Mouse (Mus musculus): Measurements from ENCODE around the gene Ccdc188.
"Not testable (repeated sequence)": the region's sequence is repeated elsewhere in the genome, so short reads cannot be mapped to it uniquely, and the experiment has no call there.

Ccdc188 gene

DNA sequence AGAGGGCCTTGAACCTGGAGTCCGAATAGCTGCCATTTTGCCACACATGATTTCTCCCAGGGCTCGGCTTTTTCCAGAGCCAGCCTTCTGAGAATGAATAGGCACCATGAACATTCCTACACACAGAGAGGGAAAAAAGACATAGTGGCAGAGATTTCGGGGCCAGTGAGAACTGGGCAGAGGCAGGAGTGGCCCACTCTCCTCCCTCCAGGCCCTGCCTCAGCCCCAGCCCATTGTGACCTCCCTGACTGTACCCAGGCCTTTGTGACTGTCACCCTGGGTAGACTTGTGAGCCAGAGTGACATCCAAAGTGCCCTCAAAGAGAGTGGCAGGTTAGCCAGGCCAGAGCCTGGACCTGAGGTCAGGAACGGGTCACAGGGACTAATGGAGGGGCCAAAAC is at the start of gene Ccdc188:
Gene Ccdc188, plus strand, starts transcription at position 301 of the 400 bp plus-strand sequence.
- no peak for DNase-seq (ENCODE audit: extremely low spot score)

DNA sequence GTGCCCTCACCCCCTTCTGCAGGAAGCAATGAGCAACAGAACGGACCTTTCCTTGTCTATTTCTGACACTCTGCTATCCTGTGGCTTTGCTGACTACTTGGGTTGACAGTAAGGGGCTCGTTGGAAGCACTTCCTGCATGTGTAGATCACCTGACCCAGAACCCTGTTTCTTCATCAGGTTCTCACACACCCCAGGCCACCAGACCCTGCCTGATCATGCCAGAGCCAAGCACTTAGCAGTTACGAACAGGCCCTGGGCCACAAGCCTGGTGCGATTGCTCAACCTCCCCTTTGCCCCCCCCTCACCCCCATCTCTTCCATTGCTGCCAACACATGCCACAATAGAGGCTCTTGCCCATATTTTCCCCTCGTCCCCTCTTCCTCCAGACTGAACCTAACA is 48.5 kb upstream of the Ccdc188 start:
- no peak for DNase-seq (ENCODE audit: extremely low spot score)

GRCm38 (mm10) chr16:18169776-18170175 is 47.9 kb upstream of the Ccdc188 start:
- DNase-seq (ENCODE audit: extremely low spot score): no peak

DNA sequence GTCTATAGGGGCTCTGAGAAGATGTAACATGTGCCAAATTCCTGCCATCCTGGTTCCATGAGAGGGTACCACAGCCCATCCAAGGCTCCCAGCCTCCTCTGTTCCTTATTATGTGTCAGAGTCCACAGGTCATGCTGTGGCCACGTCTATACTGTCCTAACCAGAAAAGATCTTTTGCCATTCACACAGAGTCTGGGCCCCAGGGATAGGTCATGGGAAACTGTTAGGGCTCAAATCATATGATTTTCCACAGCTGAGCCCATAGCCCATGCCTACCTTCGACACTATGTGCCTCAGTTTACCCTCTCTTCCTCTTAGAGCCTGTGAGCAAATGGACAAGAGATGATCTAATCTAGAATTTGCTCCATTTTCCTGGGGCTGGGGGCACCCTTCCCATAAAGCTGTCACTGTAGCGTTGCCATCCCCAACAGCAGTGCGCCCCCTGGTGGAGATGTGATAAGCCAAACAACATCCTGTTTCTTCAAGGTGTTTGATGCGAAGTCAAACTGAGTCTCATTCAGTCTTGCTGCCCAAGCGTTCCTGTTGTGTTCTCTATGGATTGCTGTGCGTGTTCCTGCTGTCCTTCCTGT is 45.3 kb upstream of the Ccdc188 start:
- peak; percentile 70 for DNase-seq (ENCODE audit: extremely low spot score)

- DNase-seq (ENCODE audit: extremely low spot score): no peak
Measured at GRCm38 (mm10) chr16:18173231-18173630, 44.4 kb upstream of the Ccdc188 start.

DNA sequence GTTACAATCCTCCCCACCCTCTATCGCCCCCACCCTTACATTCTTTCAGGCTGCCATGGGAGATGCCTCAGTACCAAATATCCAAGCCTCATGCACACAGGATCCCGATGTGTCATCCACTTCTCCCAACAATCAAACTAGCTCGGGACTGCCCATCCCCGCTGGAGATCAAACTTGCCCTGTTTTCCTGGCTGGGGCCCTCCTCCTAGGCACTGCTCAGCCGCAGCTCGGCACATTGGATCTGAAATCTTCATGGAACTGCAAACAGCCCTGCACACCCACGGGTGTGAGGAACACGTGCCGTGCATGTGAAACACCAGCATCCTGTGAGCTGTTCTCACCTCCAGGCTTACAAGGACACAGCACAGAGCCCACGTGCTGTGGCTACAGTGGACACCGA is 43.9 kb upstream of the Ccdc188 start:
- no peak for DNase-seq (ENCODE audit: extremely low spot score)

DNA sequence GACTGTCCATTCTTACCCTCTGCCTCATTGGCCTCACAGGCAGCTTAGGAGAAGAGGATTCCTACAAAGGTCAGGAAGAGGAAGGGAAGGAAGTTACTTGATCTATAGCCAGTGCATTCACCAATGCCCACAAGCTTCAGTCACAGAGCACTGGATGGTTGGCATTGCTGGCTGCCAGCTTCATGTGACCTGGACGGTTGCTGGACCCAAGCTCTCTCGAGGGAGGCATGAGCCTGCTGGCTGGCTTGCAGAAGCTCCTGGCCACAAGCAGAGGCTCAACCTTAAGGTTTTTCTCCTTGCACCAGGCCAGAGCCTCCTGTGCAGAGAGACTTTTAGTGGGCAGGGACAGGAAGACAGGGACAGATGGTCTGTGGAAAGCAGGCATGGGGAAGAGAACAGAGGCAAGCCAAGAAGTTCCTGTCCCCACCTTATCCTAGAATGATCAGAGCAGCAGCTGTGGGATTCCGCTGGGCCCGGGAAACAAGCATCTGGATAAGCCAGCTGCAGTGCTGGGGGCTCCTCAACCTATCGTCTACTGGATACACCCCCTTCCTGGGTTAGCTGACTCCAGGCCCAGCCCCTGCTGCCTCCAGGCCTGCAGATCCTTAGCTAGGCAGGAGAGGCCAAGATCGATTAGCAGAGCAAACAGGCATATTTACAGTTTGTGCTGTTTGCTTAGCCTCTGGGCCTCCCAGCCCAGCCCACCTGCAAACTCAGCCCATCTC is 41.7 kb upstream of the Ccdc188 start:
- DNase-seq (ENCODE audit: extremely low spot score): no peak

GRCm38 (mm10) chr16:18176758-18177157 is 40.9 kb upstream of the Ccdc188 start:
- DNase-seq (ENCODE audit: extremely low spot score): no peak

- DNase-seq (ENCODE audit: extremely low spot score): no peak
Measured at GRCm38 (mm10) chr16:18179591-18179990, 38.1 kb upstream of the Ccdc188 start.

DNA sequence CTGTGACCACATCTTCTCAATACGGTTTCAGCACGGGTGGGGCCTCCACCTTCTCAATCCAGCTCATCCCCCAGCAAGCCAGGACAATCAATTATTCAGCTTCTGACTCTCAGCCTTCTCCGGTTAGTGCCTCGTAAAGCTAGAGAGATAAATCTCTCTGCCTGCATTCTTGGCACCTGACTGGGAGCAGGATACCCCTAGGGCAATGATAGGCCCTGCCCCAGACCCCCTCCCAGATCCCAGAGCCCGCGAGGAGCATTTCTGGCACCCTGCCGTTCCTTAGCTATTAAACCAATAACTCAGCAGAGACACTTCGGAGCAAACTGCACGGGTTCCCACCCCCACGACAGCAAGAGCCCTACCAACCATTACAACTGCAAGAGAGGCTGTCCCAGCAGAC is 36.3 kb upstream of the Ccdc188 start:
- DNase-seq (ENCODE audit: extremely low spot score): no peak

- no peak for DNase-seq (ENCODE audit: extremely low spot score)
Measured at GRCm38 (mm10) chr16:18182766-18183165, 34.9 kb upstream of the Ccdc188 start.

DNA sequence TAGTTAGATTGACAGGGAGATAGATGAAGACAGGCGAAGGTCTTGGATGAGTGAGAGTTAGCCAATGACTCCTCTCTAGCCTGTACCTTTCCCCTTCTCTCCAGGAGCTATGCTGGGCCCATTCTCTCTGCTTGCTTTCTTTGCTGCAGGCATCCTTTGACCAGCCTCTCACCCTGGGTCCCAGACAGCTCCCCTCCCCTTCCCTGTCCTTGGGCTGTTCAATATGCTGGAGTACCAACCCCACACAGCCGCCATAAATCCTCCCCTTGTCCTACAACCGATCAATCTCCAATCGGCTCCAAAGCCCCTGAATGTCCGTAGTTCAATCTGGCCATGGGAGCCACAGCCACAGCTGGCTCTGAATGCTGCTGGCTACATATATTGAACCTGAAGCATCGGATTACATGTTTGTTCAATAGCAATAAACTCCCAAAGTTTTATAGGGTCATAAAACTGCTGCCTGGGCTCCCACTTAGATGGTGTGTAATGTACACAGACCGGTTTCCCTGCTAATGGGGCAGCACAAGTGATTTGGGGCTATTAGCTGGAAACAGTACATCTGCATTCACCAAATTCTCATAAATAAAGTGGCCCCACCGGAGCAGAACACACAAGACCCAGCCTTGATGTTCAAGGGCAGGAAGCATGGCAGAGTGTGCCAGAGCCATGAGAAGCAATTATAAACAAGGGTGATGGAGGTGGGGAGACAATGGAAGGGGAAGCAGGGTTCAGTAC is 31.8 kb upstream of the Ccdc188 start:
- DNase-seq (ENCODE audit: extremely low spot score): no peak

GRCm38 (mm10) chr16:18186798-18187197 is 30.9 kb upstream of the Ccdc188 start:
- DNase-seq (ENCODE audit: extremely low spot score): no peak

DNA sequence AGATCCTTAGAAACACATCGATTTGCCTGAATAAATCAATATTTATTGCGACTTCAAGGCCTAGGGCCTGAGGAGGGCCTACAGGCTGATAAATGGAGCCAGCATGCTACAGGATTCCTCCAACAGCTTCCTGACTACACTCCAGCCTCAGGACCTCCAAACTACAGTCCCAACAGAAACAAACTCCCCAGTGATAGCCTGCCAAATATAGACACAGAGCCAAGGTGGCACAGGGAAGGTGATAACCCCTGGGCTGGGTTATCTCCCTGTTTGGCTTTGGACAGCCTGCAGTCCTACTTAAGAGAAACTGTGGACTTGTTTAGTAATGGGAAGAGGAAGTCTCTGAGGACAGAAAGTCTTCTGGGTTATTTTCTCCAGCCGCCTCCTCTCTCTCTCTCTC is 30.5 kb upstream of the Ccdc188 start:
- DNase-seq (ENCODE audit: extremely low spot score): no peak

- no peak for DNase-seq (ENCODE audit: extremely low spot score)
Measured at GRCm38 (mm10) chr16:18191006-18191405, 26.7 kb upstream of the Ccdc188 start.

DNA sequence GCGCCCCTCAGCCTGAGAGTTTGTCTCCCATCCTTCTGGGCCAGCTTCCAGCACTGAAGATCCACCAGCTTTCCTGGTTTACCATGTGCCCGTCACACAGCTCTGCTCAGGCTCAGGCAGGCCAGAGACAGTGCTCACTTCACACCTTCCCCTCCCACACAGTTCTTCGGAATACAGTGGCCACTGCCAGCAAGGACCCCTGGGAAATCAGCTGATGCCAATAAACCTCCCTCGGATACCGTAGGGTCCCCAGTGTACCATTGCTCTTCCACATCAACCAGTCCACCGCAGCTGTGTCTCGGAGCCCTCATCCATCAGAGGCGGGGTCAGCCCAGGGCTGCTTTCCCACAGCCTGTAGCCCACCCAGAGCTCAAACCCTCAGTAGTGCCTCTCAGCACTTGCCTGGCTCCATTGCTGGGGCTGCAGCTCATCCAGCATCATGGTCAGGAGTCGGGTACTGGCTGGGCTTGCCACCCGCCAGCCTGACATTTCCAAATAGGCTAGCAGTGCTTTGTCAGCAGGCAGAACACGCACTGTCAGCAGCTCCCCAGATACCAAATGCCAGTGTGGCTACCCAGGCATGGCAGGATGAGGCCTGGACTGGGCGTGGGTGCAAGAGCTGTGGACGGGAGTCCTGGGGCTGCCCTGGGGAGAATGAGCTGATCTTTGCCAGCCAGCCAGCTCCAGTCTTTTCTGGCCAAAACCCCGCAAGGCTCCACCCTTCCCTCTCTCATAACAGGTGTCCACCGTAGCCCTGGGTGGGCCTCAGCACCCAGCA is 23.3 kb upstream of the Ccdc188 start:
- DNase-seq (ENCODE audit: extremely low spot score): no peak

GRCm38 (mm10) chr16:18195068-18195467 is 22.6 kb upstream of the Ccdc188 start:
- no peak for DNase-seq (ENCODE audit: extremely low spot score)

GRCm38 (mm10) chr16:18195561-18195960 is 22.1 kb upstream of the Ccdc188 start:
- not testable (repeated sequence) for DNase-seq (ENCODE audit: extremely low spot score)

GRCm38 (mm10) chr16:18197881-18198280 is 19.8 kb upstream of the Ccdc188 start:
- DNase-seq (ENCODE audit: extremely low spot score): no peak

GRCm38 (mm10) chr16:18198365-18199098 is 19.1 kb upstream of the Ccdc188 start:
- DNase-seq (ENCODE audit: extremely low spot score): no peak

DNA sequence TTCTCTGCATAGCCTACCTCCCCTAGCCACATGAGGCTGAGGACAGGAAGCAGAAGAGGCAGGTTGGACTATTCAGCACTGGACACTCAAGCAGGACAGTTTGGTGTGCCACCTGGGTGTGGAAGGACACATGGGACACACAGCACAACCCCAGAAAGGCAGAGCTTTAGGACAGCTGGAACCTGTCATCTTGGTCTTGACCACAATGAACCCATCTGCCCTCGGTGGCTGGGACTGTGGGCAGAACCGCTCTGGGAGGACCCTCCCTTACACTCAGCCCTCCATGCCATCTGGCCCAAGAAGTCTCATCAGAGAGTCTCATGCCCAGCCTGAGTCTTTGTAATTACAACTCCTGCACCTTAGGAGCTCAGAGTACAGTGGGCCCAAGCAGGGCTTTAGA is 17.6 kb upstream of the Ccdc188 start:
- no peak for DNase-seq (ENCODE audit: extremely low spot score)
